Mouse (Mus musculus) thymus, adult 2 months (tissue): ENCODE results near the gene Pkn2. TPM values are rescaled to one million over a fixed set of nuclear protein-coding genes. Genes with fewer than 3 reads are reported as not detected.

Experiments
- DNase-seq: peaks from one replicate; pipeline ENCODE4 v3.0.0; 2021
- H3K27ac ChIP-seq: fragments of 200-500 bp; 2 replicates; pipeline ENCODE4 v1.5.1; 2012; ENCODE audit warnings: low read length, control low read depth; ENCODE audit not compliant: control insufficient read depth, insufficient read depth
- H3K27me3 ChIP-seq: fragments of 200-500 bp; 2 replicates; pipeline ENCODE4 v1.6.1; 2012; ENCODE audit warnings: mild to moderate bottlenecking, low read length, moderate library complexity, mixed read lengths; ENCODE audit not compliant: control insufficient read depth, insufficient read depth
- H3K36me3 ChIP-seq: fragments of 200-500 bp; 2 replicates; pipeline ENCODE4 v1.6.1; 2012; ENCODE audit warnings: mild to moderate bottlenecking, low read length, moderate library complexity; ENCODE audit not compliant: control insufficient read depth, insufficient read depth
- H3K4me1 ChIP-seq: fragments of 200-500 bp; replicated peaks from 2 replicates; pipeline ENCODE4 v1.6.1; 2012; ENCODE audit warnings: low read length; ENCODE audit not compliant: control insufficient read depth, insufficient read depth
- H3K4me3 ChIP-seq: fragments of 200-500 bp; 2 replicates; pipeline ENCODE4 v1.5.1; 2012; ENCODE audit warnings: mild to moderate bottlenecking, low read length, control low read depth, moderate library complexity; ENCODE audit not compliant: control insufficient read depth, insufficient read depth
- CTCF ChIP-seq: fragments of 200-500 bp; IDR thresholded peaks from 2 replicates; pipeline ENCODE4 v1.5.1; 2012; ENCODE audit warnings: mild to moderate bottlenecking, control low read depth, low read length, moderate library complexity, borderline replicate concordance; ENCODE audit not compliant: control insufficient read depth, poor library complexity, insufficient read depth; ENCODE audit errors: extremely low read depth
- POLR2A ChIP-seq: fragments of 200-500 bp; IDR thresholded peaks from 2 replicates; pipeline ENCODE4 v1.6.1; 2012; ENCODE audit warnings: mild to moderate bottlenecking, low read length, control low read depth, moderate library complexity; ENCODE audit not compliant: control insufficient read depth, poor library complexity, insufficient read depth; ENCODE audit errors: extremely low read depth
- WGBS: fragments of 180-500 bp; shearing (Covaris S2); methylation state at CpG from one replicate; pipeline ENCODE4 v1.1.7; 2018; 5-methylcytosine and 5-hydroxymethylcytosine counted together
- polyA plus RNA-seq: library from polyadenylated mRNA; depleted of rRNA; stranded (reverse); fragments of >200 nt; gene quantifications from 2 replicates; pipeline ENCODE4 v1.2.3, GENCODE M21; 2012

Pkn2 gene
- polyA plus RNA-seq, 1 experiment, result 30.5 TPM

- no peak for DNase-seq
- H3K4me3 ChIP-seq, result no peak overlapping the region
- no peaks in the 10 kb centered on the region for H3K27me3 ChIP-seq
- 96% methylated on average over 4 of the region's 4 CpGs for WGBS
- peaks cover 6% of the 10 kb centered on the region for H3K36me3 ChIP-seq
- TF ChIP-seq POLR2A, result no peak
- no peak for TF ChIP-seq CTCF
- no peaks in the 10 kb centered on the region for H3K4me1 ChIP-seq
- no peak overlapping the region for H3K27ac ChIP-seq
Observed at GRCm38 (mm10) chr3:142839961-142840360, 41.8 kb downstream of the Pkn2 start.

DNA sequence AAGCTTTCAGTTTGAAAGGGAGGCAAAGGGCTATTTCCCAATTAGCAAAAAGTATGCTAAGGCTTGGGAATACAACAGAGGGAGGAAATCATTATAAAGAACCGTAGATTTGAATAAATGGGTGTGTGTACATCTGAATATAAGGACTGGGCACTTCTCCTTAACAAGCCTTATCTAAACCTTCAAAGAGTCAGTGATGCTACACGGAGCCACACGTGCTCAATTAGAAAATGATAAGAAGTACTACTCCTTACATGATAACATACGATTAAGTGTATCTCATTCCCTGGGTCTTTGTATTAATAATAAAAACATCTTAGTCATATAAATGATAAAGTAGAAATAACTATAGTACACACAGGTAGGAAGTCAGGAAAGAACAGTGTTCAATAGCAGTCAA lies 47.0 kb downstream of the Pkn2 start:
- H3K27ac ChIP-seq, result no peak overlapping the region
- WGBS, result 97% methylated on average over 4 of the region's 4 CpGs
- peaks cover 12% of the 10 kb centered on the region for H3K36me3 ChIP-seq
- H3K4me1 ChIP-seq, result peaks cover 3% of the 10 kb centered on the region; the same call in 1 of the 2 replicates
- no peak overlapping the region for H3K4me3 ChIP-seq
- TF ChIP-seq POLR2A (no peak), CTCF (no peak)
- no peaks in the 10 kb centered on the region for H3K27me3 ChIP-seq
- DNase-seq, result no peak

DNA sequence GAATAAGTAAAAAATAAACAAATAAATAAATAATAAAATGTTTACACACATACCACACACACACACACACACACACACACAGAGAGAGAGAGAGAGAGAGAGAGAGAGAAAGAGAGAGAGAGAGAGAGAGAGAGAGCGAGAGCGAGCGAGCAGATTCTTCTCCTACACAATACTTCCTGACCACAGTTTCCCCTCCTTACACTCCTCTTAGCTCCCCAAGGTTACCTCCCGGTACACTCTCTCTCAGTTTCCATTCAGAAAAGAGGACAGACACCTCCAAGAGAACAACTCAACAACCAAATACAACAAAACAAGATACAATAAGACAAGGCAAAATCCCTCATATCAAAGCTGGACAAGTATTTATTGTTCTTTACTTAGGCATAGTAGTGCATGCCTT lies 47.8 kb downstream of the Pkn2 start:
- no peaks in the 10 kb centered on the region for H3K27me3 ChIP-seq
- 27% methylated on average over 4 of the region's 4 CpGs for WGBS
- DNase-seq, result no peak
- no peak overlapping the region for H3K4me3 ChIP-seq
- H3K27ac ChIP-seq, result no peak overlapping the region
- H3K4me1 ChIP-seq, result peaks cover 3% of the 10 kb centered on the region; the same call in 1 of the 2 replicates
- H3K36me3 ChIP-seq, result peaks cover 14% of the 10 kb centered on the region
- TF ChIP-seq CTCF (no peak), POLR2A (no peak)

DNA sequence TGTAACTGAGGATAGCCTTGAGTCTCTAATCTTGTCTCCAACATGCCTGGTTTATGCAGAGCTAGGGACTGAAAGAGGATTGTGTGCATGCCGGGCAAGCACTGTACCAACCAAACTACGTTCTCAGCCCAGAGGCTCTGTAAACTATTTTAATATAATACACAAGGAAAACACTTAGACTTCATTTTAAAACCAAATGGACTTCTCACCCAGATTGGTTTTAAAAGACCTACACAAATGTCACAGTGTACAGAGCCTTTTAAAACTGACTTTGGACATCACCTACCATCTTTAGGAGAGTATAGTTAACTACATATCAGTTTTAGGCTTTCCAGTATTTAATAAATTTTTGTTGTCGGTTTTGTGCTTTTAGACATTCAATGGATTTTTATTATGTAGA lies 48.9 kb downstream of the Pkn2 start:
- 97% methylated on average over 3 of the region's 3 CpGs for WGBS
- no peaks in the 10 kb centered on the region for H3K27me3 ChIP-seq
- peaks cover 3% of the 10 kb centered on the region; the same call in 1 of the 2 replicates for H3K4me1 ChIP-seq
- H3K4me3 ChIP-seq, result no peak overlapping the region
- no peak overlapping the region for H3K27ac ChIP-seq
- TF ChIP-seq CTCF, result no peak
- no peak for TF ChIP-seq POLR2A
- no peak for DNase-seq
- peaks cover 19% of the 10 kb centered on the region for H3K36me3 ChIP-seq

DNA sequence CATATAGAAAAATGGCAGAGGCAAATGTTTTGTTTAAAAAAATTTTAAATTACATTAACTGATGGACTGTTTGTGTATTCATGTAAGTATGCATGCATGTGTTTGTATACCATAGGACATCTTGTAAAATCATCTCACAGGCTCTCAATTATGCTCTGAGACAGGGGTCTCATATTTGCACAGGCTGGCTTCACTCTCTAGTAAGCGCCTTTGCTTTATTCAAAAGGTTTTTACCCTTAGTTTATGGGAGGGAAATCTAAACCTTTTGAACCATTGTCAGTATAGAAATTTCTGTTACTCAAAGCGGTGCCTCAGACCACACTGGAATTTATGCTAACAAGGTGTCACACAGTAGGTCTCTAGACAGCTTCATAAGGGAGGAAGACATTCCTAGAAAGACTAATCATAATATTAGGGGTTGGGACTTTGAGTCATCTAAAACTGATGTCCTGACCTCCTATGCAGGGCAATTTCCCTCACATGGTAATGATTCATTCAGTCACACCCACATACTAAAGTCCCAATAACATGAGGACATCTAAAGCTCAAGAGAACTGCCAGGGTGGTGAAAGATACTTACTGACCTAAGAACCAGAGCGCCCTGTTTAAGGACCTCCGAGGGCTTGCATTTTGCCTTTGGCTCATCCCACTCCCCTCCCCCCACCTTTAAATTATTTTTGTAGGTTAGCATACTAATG lies 55.2 kb downstream of the Pkn2 start:
- Histone ChIP-seq H3K27ac (no peak overlapping the region), H3K4me1 (no peaks in the 10 kb centered on the region), H3K27me3 (no peaks in the 10 kb centered on the region), H3K36me3 (peaks cover 33% of the 10 kb centered on the region), H3K4me3 (no peak overlapping the region)
- WGBS, result 98% methylated on average over 4 of the region's 4 CpGs
- no peak for DNase-seq
- TF ChIP-seq CTCF (no peak), POLR2A (no peak)

DNA sequence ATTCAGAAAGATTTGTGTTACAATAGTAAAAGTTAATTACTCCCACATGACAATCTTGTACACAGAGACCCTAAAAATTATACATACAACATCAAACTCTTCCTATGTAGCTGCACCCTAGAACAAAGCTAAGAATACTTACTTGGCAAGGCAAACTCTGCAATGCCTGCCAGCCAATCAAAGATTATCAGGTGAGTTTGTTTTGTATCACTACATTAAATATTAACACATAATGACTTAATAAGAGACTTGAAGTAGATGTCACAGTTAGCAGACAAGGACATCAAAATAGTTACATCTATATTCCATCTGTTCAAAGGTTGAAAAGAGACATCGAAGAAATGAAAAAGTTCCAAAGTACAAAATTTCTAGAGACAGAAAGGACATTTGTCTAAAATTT lies 58.2 kb downstream of the Pkn2 start:
- no peak for DNase-seq
- no peaks in the 10 kb centered on the region for H3K27me3 ChIP-seq
- peaks cover 34% of the 10 kb centered on the region for H3K36me3 ChIP-seq
- WGBS, result 100% methylated on average over 1 of the region's 1 CpGs
- no peak overlapping the region for H3K27ac ChIP-seq
- H3K4me3 ChIP-seq, result no peak overlapping the region
- H3K4me1 ChIP-seq, result no peaks in the 10 kb centered on the region
- no peak for TF ChIP-seq POLR2A

- H3K36me3 ChIP-seq, result peaks cover 22% of the 10 kb centered on the region
- H3K4me1 ChIP-seq, result no peaks in the 10 kb centered on the region
- H3K4me3 ChIP-seq, result no peak overlapping the region
- TF ChIP-seq POLR2A (no peak), CTCF (no peak)
- DNase-seq, result no peak
- no peaks in the 10 kb centered on the region for H3K27me3 ChIP-seq
- WGBS, result 92% methylated on average over 3 of the region's 3 CpGs
- no peak overlapping the region for H3K27ac ChIP-seq
Observed at GRCm38 (mm10) chr3:142817506-142817905, 64.3 kb downstream of the Pkn2 start.
